Mouse (Mus musculus): Measurements from ENCODE around the gene 4921511C20Rik. TPM values are rescaled to one million over a fixed set of nuclear protein-coding genes. Genes with fewer than 3 reads are reported as not detected.

Gene 4921511C20Rik
- total RNA-seq (2021), result not detected
- long read RNA-seq, experiment 1, result 0 reads
- long read RNA-seq, experiment 2, result 0 reads

DNA sequence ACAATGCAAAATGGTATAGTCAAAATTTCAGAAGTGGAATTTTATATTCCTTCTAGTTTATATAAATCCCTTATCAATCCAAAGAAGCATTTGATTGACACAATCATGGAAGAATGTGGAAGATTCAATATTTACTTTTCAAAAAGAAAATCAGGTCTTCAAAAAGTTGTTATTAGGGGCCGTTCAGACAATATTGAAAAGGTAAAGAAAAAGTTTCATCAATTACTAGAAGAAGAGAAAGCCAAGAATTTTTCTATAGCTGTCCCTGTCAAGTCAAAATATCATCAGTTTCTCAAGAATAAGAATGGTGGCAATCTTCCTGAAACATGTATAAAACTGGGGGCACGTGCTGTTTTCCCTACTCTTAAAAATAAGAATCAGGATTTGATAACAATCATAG, at the start of gene 4921511C20Rik:
4921511C20Rik (plus strand) TSS at position 301 of the 400 bp plus-strand sequence.
- DNase-seq, result no peak
